Mouse (Mus musculus) CH12.LX (cell line): ENCODE measurements around the gene Car5a. TPM values are rescaled to one million over a fixed set of nuclear protein-coding genes. Genes with fewer than 3 reads are reported as not detected.

Experiments used
- DNase-seq: peaks from one replicate; pipeline ENCODE4 v3.0.0-alpha.2; 2013; ENCODE audit errors: extremely low read depth
- H3K27ac ChIP-seq: 2 replicates; pipeline ENCODE4 v1.5.1; 2012; ENCODE audit warnings: low read depth, mild to moderate bottlenecking, control low read depth, moderate library complexity; ENCODE audit not compliant: insufficient read depth
- H3K27me3 ChIP-seq: replicated peaks from 2 replicates; pipeline ENCODE3; 2012; ENCODE audit warnings: inconsistent platforms
- H3K36me3 ChIP-seq, 2 experiments: replicated peaks in 1 of 2; 2 replicates each; pipeline versions ENCODE3 to v1.6.1; 2012; ENCODE audit warnings: inconsistent platforms in 1 of 2, low read length in 1 of 2, mild to moderate bottlenecking in 1 of 2, mixed read lengths in 1 of 2, moderate library complexity in 1 of 2; ENCODE audit not compliant: control insufficient read depth in 1 of 2, insufficient read depth in 1 of 2
- H3K4me1 ChIP-seq, 2 experiments: 2 replicates each; pipeline ENCODE4 v1.6.1; 2012; ENCODE audit warnings: inconsistent platforms in 1 of 2, moderate library complexity in 1 of 2; ENCODE audit not compliant: insufficient read depth in 2 of 2, control insufficient read depth in 1 of 2
- H3K4me2 ChIP-seq: 2 replicates; pipeline ENCODE4 v1.6.1; 2012; ENCODE audit warnings: low read depth, mild to moderate bottlenecking, control low read depth; ENCODE audit not compliant: poor library complexity, insufficient read depth, severe bottlenecking
- H3K4me3 ChIP-seq, 3 experiments: fragments of 150-350 bp in 1 of 3; sonication (generic) in 1 of 3; replicated peaks in 1 of 3; 2 replicates each; pipeline versions ENCODE3 to v1.5.1; 2011 to 2012; ENCODE audit warnings: low read depth in 2 of 3, low read length in 2 of 3, mild to moderate bottlenecking in 2 of 3, moderate library complexity in 2 of 3, control low read depth in 1 of 3, improper control_type of control experiment in 1 of 3, inconsistent platforms in 1 of 3, mixed read lengths in 1 of 3; ENCODE audit not compliant: poor library complexity in 1 of 3
- H3K79me2 ChIP-seq: replicated peaks from 2 replicates; pipeline ENCODE4 v1.6.1; 2012; ENCODE audit warnings: mild to moderate bottlenecking, moderate library complexity; ENCODE audit not compliant: control insufficient read depth, poor library complexity, insufficient read depth, severe bottlenecking; ENCODE audit errors: extremely low read depth
- H3K9ac ChIP-seq: 2 replicates; pipeline ENCODE4 v1.6.1; 2012; ENCODE audit warnings: low read depth, mild to moderate bottlenecking, control low read depth, moderate library complexity; ENCODE audit not compliant: insufficient read depth
- H3K9me3 ChIP-seq: replicated peaks from 2 replicates; pipeline ENCODE3; 2012; ENCODE audit warnings: low read length, inconsistent platforms, mixed read lengths
- EP300 ChIP-seq: IDR thresholded peaks from 2 replicates; pipeline ENCODE4 v1.6.1; 2011; ENCODE audit warnings: low read length, improper control_type of control experiment
- GABPA ChIP-seq: IDR thresholded peaks from 2 replicates; pipeline ENCODE4 v1.6.1; 2012; ENCODE audit warnings: low read depth, low read length, improper control_type of control experiment, inconsistent platforms; ENCODE audit not compliant: insufficient replicate concordance
- JUN ChIP-seq: IDR thresholded peaks from 2 replicates; pipeline ENCODE4 v1.6.1; 2011; ENCODE audit warnings: low read depth, mild to moderate bottlenecking, low read length, improper control_type of control experiment, moderate library complexity; ENCODE audit not compliant: insufficient read depth
- MAFK ChIP-seq: IDR thresholded peaks from 2 replicates; pipeline ENCODE4 v1.6.1; 2011; ENCODE audit warnings: low read length, improper control_type of control experiment; ENCODE audit not compliant: insufficient replicate concordance
- MAX ChIP-seq: IDR thresholded peaks from 2 replicates; pipeline ENCODE4 v1.6.1; 2011; ENCODE audit warnings: low read length, improper control_type of control experiment
- MYC ChIP-seq: IDR thresholded peaks from 2 replicates; pipeline ENCODE4 v1.6.1; 2011; ENCODE audit warnings: low read depth, mild to moderate bottlenecking, improper control_type of control experiment, low read length
- NRF1 ChIP-seq: IDR thresholded peaks from 2 replicates; pipeline ENCODE4 v1.6.1; 2014; ENCODE audit warnings: low read depth, mild to moderate bottlenecking, inconsistent platforms, low read length, improper control_type of control experiment, moderate library complexity
- TBP ChIP-seq: conservative IDR thresholded peaks from 2 replicates; pipeline ENCODE4 v1.6.1; 2011; ENCODE audit warnings: low read depth, low read length, improper control_type of control experiment
- dilution Hi-C: fragments of 300-500 bp; cut with MboI; formaldehyde crosslinking; loops from 2 replicates; pipeline ENCODE4 v1.14.3; 2020; ENCODE audit warnings: low sequenced_read_pairs; ENCODE audit not compliant: extremely low pct_unique_long_range_greater_than_20kb, extremely low pct_ligation_motif_present
- in situ Hi-C: fragments of 300-500 bp; cut with MboI; formaldehyde crosslinking; loops from 3 replicates; pipeline ENCODE4 v1.14.3; 2019; ENCODE audit warnings: low sequenced_read_pairs, low pct_ligation_motif_present, low pct_unique_long_range_greater_than_20kb, mixed read lengths
- polyA plus RNA-seq: library from polyadenylated mRNA; unstranded; fragments of >175 nt; gene quantifications from 2 replicates; pipeline ENCODE4 v1.2.1, GENCODE M21; 2012; ENCODE audit warnings: low read depth; ENCODE audit not compliant: insufficient read length
- total RNA-seq, 2 experiments: library from RNA; depleted of rRNA; stranded (reverse); fragments of 300-350 nt in 1 of 2; fragments of >200 nt in 1 of 2; gene quantifications; 2 replicates each; pipeline ENCODE4 v1.2.3; 2012 to 2014

The Car5a gene
- total and polyA plus RNA-seq, 3 experiments = 1.6 to 9.7 TPM; not detected in 1

GRCm38 (mm10) chr8:121943716-121944115, 988 bp downstream of the Car5a start:
- no peaks in the 10 kb centered on the region for H3K79me2 ChIP-seq
- no peak overlapping the region for H3K4me3 ChIP-seq
- no peak overlapping the region for H3K4me2 ChIP-seq
- in situ Hi-C loops (loop anchor here (10.0 kb wide), 1 partner anchor 359 kb away; no protein-coding TSS in a partner anchor), dilution Hi-C loops (no loop called here)
- H3K27me3 ChIP-seq = peaks cover 28% of the 10 kb centered on the region
- H3K9ac ChIP-seq = no peak overlapping the region
- no peaks in the 10 kb centered on the region for H3K9me3 ChIP-seq
- DNase-seq = no peak
- no peak overlapping the region for H3K27ac ChIP-seq
- peaks cover 4 to 12% of the 10 kb centered on the region in 2 experiments; a peak in 3 of 4 replicates for H3K4me1 ChIP-seq
- H3K36me3 ChIP-seq = no peaks in the 10 kb centered on the region
- TF ChIP-seq MAX (no peak), GABPA (no peak), MYC (no peak), EP300 (no peak)

DNA sequence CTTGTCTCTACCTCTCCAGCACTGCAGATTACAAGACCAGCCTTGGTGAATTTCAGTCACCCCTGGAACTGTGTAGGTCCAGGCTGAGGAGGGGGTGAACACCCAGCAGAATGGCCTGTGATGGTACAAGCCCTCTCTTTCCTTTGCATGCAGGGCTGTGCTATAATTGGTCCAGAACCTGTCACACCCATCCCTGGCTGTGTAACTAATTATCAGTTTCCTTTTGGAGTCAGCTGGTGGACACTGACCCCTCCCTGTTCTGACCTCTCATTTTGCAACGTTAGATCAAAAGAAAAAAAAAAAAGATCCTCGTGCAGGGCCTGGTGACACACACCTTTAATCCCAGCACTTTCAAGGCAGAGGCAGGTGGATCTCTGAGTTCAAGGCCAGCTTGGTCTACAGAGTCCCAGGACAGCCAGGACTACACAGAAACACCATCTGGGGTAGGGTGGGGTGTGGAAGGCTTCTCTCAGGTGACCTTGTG, 1.6 kb downstream of the Car5a start:
- peaks cover 28% of the 10 kb centered on the region for H3K27me3 ChIP-seq
- no peak overlapping the region for H3K4me3 ChIP-seq
- no peak for TF ChIP-seq JUN
- dilution Hi-C loops (no loop called here), in situ Hi-C loops (loop anchor here (10.0 kb wide), 1 partner anchor 358 kb away; no protein-coding TSS in a partner anchor)
- no peaks in the 10 kb centered on the region for H3K79me2 ChIP-seq
- H3K27ac ChIP-seq = no peak overlapping the region
- DNase-seq = no peak
- H3K4me1 ChIP-seq = peaks cover 4 to 17% of the 10 kb centered on the region in 2 experiments
- H3K36me3 ChIP-seq = no peaks in the 10 kb centered on the region
- no peak overlapping the region for H3K4me2 ChIP-seq
- H3K9me3 ChIP-seq = no peaks in the 10 kb centered on the region
- no peak overlapping the region for H3K9ac ChIP-seq

DNA sequence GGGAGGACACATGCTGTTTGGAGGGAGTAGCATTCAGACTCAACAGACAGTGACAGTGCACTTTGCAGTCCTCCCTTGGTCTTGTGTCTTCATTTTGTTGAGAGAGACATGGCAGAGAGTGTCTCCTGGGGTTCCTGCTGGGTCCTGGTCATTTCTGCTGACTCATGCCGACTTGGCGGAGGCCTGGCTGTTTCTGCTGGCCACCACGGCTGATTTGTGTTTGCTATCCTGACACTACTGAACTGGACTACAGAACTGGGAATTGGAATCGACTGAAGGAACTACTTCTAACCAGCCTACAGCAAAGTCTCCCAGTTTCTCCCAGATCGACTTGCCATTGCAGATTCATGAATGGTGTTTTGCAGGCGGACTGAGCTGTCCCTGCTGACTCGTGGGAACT, 6.0 kb downstream of the Car5a start:
- Histone ChIP-seq H3K27ac (no peak overlapping the region), H3K4me3 (no peak overlapping the region)

More for the DNA sequence above, 6.0 kb downstream of the Car5a start:
- Histone ChIP-seq H3K9me3 (no peaks in the 10 kb centered on the region), H3K27me3 (peaks cover 6% of the 10 kb centered on the region), H3K79me2 (no peaks in the 10 kb centered on the region), H3K4me2 (no peak overlapping the region), H3K9ac (no peak overlapping the region), H3K4me1 (peaks cover 23 to 53% of the 10 kb centered on the region in 2 experiments), H3K36me3 (no peaks in the 10 kb centered on the region)
- DNase-seq = no peak
- TF ChIP-seq NRF1 (no peak), MAFK (peak; percentile 76), TBP (no peak)
- in situ Hi-C loops = loop anchor here (10.0 kb wide), 1 partner anchor 224 kb away; no protein-coding TSS in a partner anchor
- dilution Hi-C loops = no loop called here
